Mouse (Mus musculus) myocyte (in vitro differentiated cells): Measurements from ENCODE around the gene Meis2. TPM values are rescaled to one million over a fixed set of nuclear protein-coding genes. Genes with fewer than 3 reads are reported as not detected.

Source experiments
- H3K27me3 ChIP-seq: one replicate; pipeline ENCODE4 v1.6.1; 2011; ENCODE audit not compliant: control insufficient read depth, insufficient read depth, insufficient read length
- H3K36me3 ChIP-seq: one replicate; pipeline ENCODE4 v1.6.1; 2011; ENCODE audit not compliant: control insufficient read depth, insufficient read depth
- H3K4me2 ChIP-seq: one replicate; pipeline ENCODE4 v1.6.1; 2011; ENCODE audit warnings: low read depth, control low read depth
- H3K4me3 ChIP-seq: one replicate; pipeline ENCODE4 v1.5.1; 2011; ENCODE audit warnings: mild to moderate bottlenecking, control low read depth, moderate library complexity
- H3K79me2 ChIP-seq: one replicate; pipeline ENCODE4 v1.6.1; 2011; ENCODE audit not compliant: control insufficient read depth, insufficient read depth
- H3ac ChIP-seq: one replicate; pipeline ENCODE4 v1.6.1; 2011; ENCODE audit not compliant: control insufficient read depth, insufficient read length
- CEBPB ChIP-seq: IDR thresholded peaks from 2 replicates; pipeline ENCODE4 v1.6.1; 2011; ENCODE audit warnings: mild to moderate bottlenecking, moderate library complexity; ENCODE audit not compliant: poor library complexity, insufficient read depth, severe bottlenecking
- E2F4 ChIP-seq: IDR thresholded peaks from one replicate; pipeline ENCODE4 v1.6.1; 2011; ENCODE audit warnings: mild to moderate bottlenecking, control low read depth, moderate library complexity; ENCODE audit not compliant: insufficient read depth
- MAX ChIP-seq: IDR thresholded peaks from one replicate; pipeline ENCODE4 v1.6.1; 2011; ENCODE audit warnings: low read depth, mild to moderate bottlenecking, control low read depth
- MYOD1 ChIP-seq, 3 experiments: IDR thresholded peaks; one replicate each; pipeline ENCODE4 v1.6.1; 2011; ENCODE audit warnings: control low read depth in 2 of 3, low read depth in 2 of 3, mild to moderate bottlenecking in 2 of 3, moderate library complexity in 1 of 3; ENCODE audit not compliant: insufficient read length in 2 of 3, control insufficient read depth in 1 of 3
- MYOG ChIP-seq, 3 experiments: IDR thresholded peaks; one replicate each; pipeline ENCODE4 v1.6.1; 2011; ENCODE audit warnings: control low read depth in 2 of 3, low read depth in 2 of 3, mild to moderate bottlenecking in 2 of 3; ENCODE audit not compliant: insufficient read length in 2 of 3, control insufficient read depth in 1 of 3, insufficient read depth in 1 of 3
- POLR2A ChIP-seq: IDR thresholded peaks from one replicate; pipeline ENCODE4 v1.6.1; 2011; ENCODE audit warnings: low read depth, mild to moderate bottlenecking, control low read depth, moderate library complexity; ENCODE audit not compliant: insufficient read length
- POLR2AphosphoS2 ChIP-seq: IDR thresholded peaks from one replicate; pipeline ENCODE4 v1.6.1; 2011; ENCODE audit warnings: low read depth, control low read depth; ENCODE audit not compliant: insufficient read length
- REST ChIP-seq: IDR thresholded peaks from one replicate; pipeline ENCODE4 v1.6.1; 2011; ENCODE audit warnings: mild to moderate bottlenecking, control low read depth, moderate library complexity; ENCODE audit not compliant: insufficient read depth, insufficient read length
- SRF ChIP-seq: IDR thresholded peaks from one replicate; pipeline ENCODE4 v1.6.1; 2011; ENCODE audit warnings: low read depth; ENCODE audit not compliant: control insufficient read depth, insufficient read length
- TCF12 ChIP-seq: IDR thresholded peaks from one replicate; pipeline ENCODE4 v1.6.1; 2011; ENCODE audit warnings: mild to moderate bottlenecking, control low read depth; ENCODE audit not compliant: poor library complexity, insufficient read depth, severe bottlenecking
- TCF3 ChIP-seq: IDR thresholded peaks from one replicate; pipeline ENCODE4 v1.6.1; 2011; ENCODE audit warnings: low read depth, control low read depth; ENCODE audit not compliant: insufficient read length
- USF1 ChIP-seq: IDR thresholded peaks from one replicate; pipeline ENCODE4 v1.6.1; 2011; ENCODE audit warnings: low read depth, mild to moderate bottlenecking, control low read depth, moderate library complexity
- polyA plus RNA-seq: library from polyadenylated mRNA; unstranded; fragments of >200 nt; fragmentation: generic; extraction: Trizol; gene quantifications from one replicate; pipeline ENCODE4 v1.2.1, GENCODE M21; 2012; ENCODE audit warnings: missing spikeins

Gene Meis2
- polyA plus RNA-seq, 1 experiment, result 9.3 TPM

GRCm38 (mm10) chr2:115925744-115926143, 139.9 kb downstream of the Meis2 start:
- Histone ChIP-seq H3K27me3 (no peaks in the 10 kb centered on the region), H3K36me3 (no peaks in the 10 kb centered on the region), H3K79me2 (no peaks in the 10 kb centered on the region), H3K4me2 (no peak overlapping the region), H3K4me3 (no peak overlapping the region), H3ac (no peak overlapping the region)
- TF ChIP-seq MYOD1 (IDR thresholded peaks at IDR 0.05; ENCODE audit: control insufficient read depth in 1 of 3, insufficient read length in 2 of 3, low read depth in 2 of 3) (no peak), USF1 (no peak), POLR2AphosphoS2 (no peak), CEBPB (no peak), TCF3 (no peak), REST (no peak), TCF12 (no peak), E2F4 (no peak), MYOG (IDR thresholded peaks at IDR 0.05; ENCODE audit: control insufficient read depth in 1 of 3, insufficient read depth in 1 of 3, insufficient read length in 2 of 3, low read depth in 2 of 3) (no peak), SRF (no peak), MAX (no peak), POLR2A (no peak)

GRCm38 (mm10) chr2:115924472-115924871, 141.2 kb downstream of the Meis2 start:
- TF ChIP-seq SRF (no peak), POLR2A (no peak), MAX (no peak), CEBPB (no peak), MYOD1 (IDR thresholded peaks at IDR 0.05; ENCODE audit: control insufficient read depth in 1 of 3, insufficient read length in 2 of 3, low read depth in 2 of 3) (no peak), TCF12 (no peak), TCF3 (no peak), MYOG (IDR thresholded peaks at IDR 0.05; ENCODE audit: control insufficient read depth in 1 of 3, insufficient read depth in 1 of 3, insufficient read length in 2 of 3, low read depth in 2 of 3) (no peak), E2F4 (no peak), REST (no peak), POLR2AphosphoS2 (no peak), USF1 (no peak)
- H3K36me3 ChIP-seq, result no peaks in the 10 kb centered on the region
- no peak overlapping the region for H3K4me2 ChIP-seq
- no peaks in the 10 kb centered on the region for H3K27me3 ChIP-seq
- no peak overlapping the region for H3K4me3 ChIP-seq
- no peak overlapping the region for H3ac ChIP-seq
- H3K79me2 ChIP-seq, result no peaks in the 10 kb centered on the region

GRCm38 (mm10) chr2:115923247-115923646, 142.4 kb downstream of the Meis2 start:
- H3K79me2 ChIP-seq, result no peaks in the 10 kb centered on the region
- peaks cover 3% of the 10 kb centered on the region for H3K36me3 ChIP-seq
- no peak for TF ChIP-seq POLR2A
- no peaks in the 10 kb centered on the region for H3K27me3 ChIP-seq
- no peak overlapping the region for H3K4me2 ChIP-seq
- no peak overlapping the region for H3ac ChIP-seq
- H3K4me3 ChIP-seq, result no peak overlapping the region

DNA sequence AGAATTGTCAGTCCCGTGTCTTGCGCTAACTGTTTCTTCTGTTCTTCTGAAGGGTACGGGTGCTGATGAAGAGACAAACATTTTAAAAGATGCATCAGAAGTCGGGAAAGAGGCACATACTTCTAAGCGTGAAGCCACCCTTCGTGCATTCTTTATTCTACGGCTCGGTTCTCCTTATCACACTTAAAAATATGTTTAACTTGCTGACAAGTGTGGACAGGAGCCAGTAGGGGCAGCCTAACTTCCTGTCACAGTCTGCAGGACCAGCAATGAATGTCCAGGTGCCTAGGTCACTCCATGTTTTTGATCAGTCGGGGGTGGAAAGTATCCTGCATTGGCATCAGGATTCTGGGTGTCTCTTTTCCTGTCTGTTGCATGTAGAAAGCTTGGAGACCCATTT, 144.0 kb downstream of the Meis2 start:
- H3K27me3 ChIP-seq, result no peaks in the 10 kb centered on the region
- H3K4me2 ChIP-seq, result no peak overlapping the region
- TF ChIP-seq MAX, result no peak
- no peak for TF ChIP-seq POLR2AphosphoS2
- no peak for TF ChIP-seq MYOG (IDR thresholded peaks at IDR 0.05; ENCODE audit: control insufficient read depth in 1 of 3, insufficient read depth in 1 of 3, insufficient read length in 2 of 3, low read depth in 2 of 3)
- TF ChIP-seq TCF12, result no peak
- TF ChIP-seq TCF3, result no peak
- no peak for TF ChIP-seq REST
- no peak for TF ChIP-seq MYOD1 (IDR thresholded peaks at IDR 0.05; ENCODE audit: control insufficient read depth in 1 of 3, insufficient read length in 2 of 3, low read depth in 2 of 3)
- TF ChIP-seq E2F4, result no peak
- no peak overlapping the region for H3ac ChIP-seq
- H3K36me3 ChIP-seq, result peaks cover 3% of the 10 kb centered on the region
- no peak overlapping the region for H3K4me3 ChIP-seq
- no peaks in the 10 kb centered on the region for H3K79me2 ChIP-seq

DNA sequence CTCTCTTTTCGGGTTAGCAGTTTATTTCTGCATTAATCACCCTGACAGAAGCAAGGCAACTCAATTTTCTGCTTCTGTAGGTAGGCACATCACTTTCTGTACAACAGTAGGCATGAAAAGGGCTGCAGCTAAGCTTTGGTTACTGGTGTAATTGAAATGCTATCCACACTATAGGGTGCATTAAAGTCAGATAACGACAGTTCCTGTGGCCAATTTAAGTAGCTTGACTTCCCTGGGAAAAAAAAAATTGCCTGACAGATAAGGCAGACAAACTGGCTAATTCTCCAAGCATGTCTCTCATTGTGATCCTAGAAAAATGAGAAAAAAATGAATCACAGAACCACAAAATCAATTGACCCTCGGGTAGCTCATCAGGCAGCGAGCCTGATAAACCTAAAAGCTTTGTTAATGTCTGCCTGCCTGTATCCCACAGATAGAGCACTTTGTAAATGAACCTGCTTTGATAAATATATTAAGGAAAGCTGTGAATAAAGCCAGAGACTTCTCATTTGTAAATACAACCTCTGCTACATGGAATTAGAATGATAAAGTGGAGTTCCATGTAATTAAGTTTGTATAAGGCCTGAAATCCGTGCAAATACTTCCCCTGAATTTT, 145.2 kb downstream of the Meis2 start:
- no peak overlapping the region for H3K4me3 ChIP-seq
- no peaks in the 10 kb centered on the region for H3K79me2 ChIP-seq
- H3K27me3 ChIP-seq, result no peaks in the 10 kb centered on the region
- no peak overlapping the region for H3K4me2 ChIP-seq
- no peak for TF ChIP-seq TCF3
- no peak for TF ChIP-seq TCF12
- no peak for TF ChIP-seq USF1
- TF ChIP-seq MAX, result no peak
- no peak for TF ChIP-seq MYOG (IDR thresholded peaks at IDR 0.05; ENCODE audit: control insufficient read depth in 1 of 3, insufficient read depth in 1 of 3, insufficient read length in 2 of 3, low read depth in 2 of 3)
- TF ChIP-seq POLR2A, result no peak
- TF ChIP-seq E2F4, result no peak
- TF ChIP-seq MYOD1 (IDR thresholded peaks at IDR 0.05; ENCODE audit: control insufficient read depth in 1 of 3, insufficient read length in 2 of 3, low read depth in 2 of 3), result no peak
- TF ChIP-seq REST, result no peak
- TF ChIP-seq SRF, result no peak
- TF ChIP-seq POLR2AphosphoS2, result no peak
- TF ChIP-seq CEBPB, result no peak
- H3ac ChIP-seq, result no peak overlapping the region
- H3K36me3 ChIP-seq, result peaks cover 3% of the 10 kb centered on the region
